Mouse (Mus musculus): ENCODE results near the gene Dnlz.

DNA sequence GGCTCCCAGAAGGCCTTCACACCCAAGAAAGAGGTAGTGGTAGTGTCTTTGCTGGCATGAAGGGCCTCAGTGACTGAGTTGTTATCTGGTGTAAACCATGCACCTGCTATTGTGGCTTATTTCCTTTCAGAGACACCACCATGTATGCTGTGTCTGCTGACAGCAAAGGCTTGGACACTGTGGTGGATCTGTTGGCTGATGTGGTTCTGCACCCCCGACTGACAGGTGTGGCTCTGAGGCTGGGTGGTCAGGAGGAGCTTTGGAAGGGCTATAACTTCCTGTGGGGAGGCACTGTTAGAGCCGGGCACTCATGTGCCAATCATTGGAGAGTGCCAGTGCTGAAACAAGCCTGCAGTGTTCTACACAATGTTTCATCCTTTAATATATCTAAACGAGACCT is 39.0 kb upstream of the Dnlz start:
- TF ChIP-seq CTCF (IDR thresholded peaks at IDR 0.05; ENCODE audit: borderline replicate concordance, control insufficient read depth, extremely low read depth, insufficient read depth, low read length, poor library complexity) (no peak), POLR2A (IDR thresholded peaks at IDR 0.05; ENCODE audit: control insufficient read depth, extremely low read depth, insufficient read depth, low read length, poor library complexity) (no peak)
